In genomic region chr8:115705591-115706110, GRCm38 (mm10) we compare ENCODE assay signal across 8 mouse cellular contexts. TPM values are rescaled to one million over a fixed set of nuclear protein-coding genes. Genes with fewer than 3 reads are reported as not detected.
DNase-seq lines count a peak whose midpoint lies in the region; ATAC-seq lines count a peak whose summit lies in the region.

No protein-coding gene starts in this region.

- H3K4me3 ChIP-seq in kidney, embryonic 14.5 days (ENCODE audit: low read length) = peak overlapping the region; percentile 74
- H3K4me3 ChIP-seq in liver, embryonic 16.5 days (ENCODE audit: low read depth, low read length) = peak overlapping the region; percentile 59
- H3K4me3 ChIP-seq in neural tube, embryonic 12.5 days = peak overlapping the region; percentile 66

- H3K36me3 ChIP-seq in kidney, embryonic 14.5 days (ENCODE audit: control insufficient read depth, insufficient read depth, low read length) = no peaks in the 10 kb centered on the region
- no peaks in the 10 kb centered on the region for H3K36me3 ChIP-seq in liver, embryonic 16.5 days (ENCODE audit: control insufficient read depth, insufficient read depth)
- H3K36me3 ChIP-seq in neural tube, embryonic 12.5 days = no peaks in the 10 kb centered on the region

- DNase-seq in heart, adult 18-20 months = peak; percentile 52 to 60
- no peak for DNase-seq in heart, adult 8-10 months (ENCODE audit: low spot score)
- peak; percentile 59 for DNase-seq in gastrocnemius, postnatal 25 days
- peak; percentile 67 for DNase-seq in testis, postnatal 10 days (ENCODE audit: low spot score)

- H3K27ac ChIP-seq in kidney, embryonic 14.5 days (ENCODE audit: low read depth, low read length) = no peak overlapping the region
- no peak overlapping the region for H3K27ac ChIP-seq in liver, embryonic 16.5 days (ENCODE audit: low read length)
- no peak overlapping the region for H3K27ac ChIP-seq in neural tube, embryonic 12.5 days

- no peaks in the 10 kb centered on the region for H3K9me3 ChIP-seq in kidney, embryonic 14.5 days (ENCODE audit: control insufficient read depth, low read length)
- H3K9me3 ChIP-seq in liver, embryonic 16.5 days (replicated peaks; ENCODE audit: control insufficient read depth, low read length) = no peaks in the 10 kb centered on the region
- no peaks in the 10 kb centered on the region for H3K9me3 ChIP-seq in neural tube, embryonic 12.5 days

- peaks cover 14% of the 10 kb centered on the region for H3K4me1 ChIP-seq in kidney, embryonic 14.5 days (ENCODE audit: control insufficient read depth, insufficient read depth, low read length)
- no peaks in the 10 kb centered on the region; the same call in 1 of the 2 replicates for H3K4me1 ChIP-seq in liver, embryonic 16.5 days (ENCODE audit: control insufficient read depth, low read depth, low read length)
- peaks cover 11% of the 10 kb centered on the region for H3K4me1 ChIP-seq in neural tube, embryonic 12.5 days

- H3K9ac ChIP-seq in kidney, embryonic 14.5 days (ENCODE audit: low read depth, low read length) = peak overlapping the region; percentile 84
- peak overlapping the region; percentile 39; the same call in 1 of the 2 replicates for H3K9ac ChIP-seq in liver, embryonic 16.5 days (ENCODE audit: low read depth, low read length)
- H3K9ac ChIP-seq in neural tube, embryonic 12.5 days = peak overlapping the region; percentile 79

- no peaks in the 10 kb centered on the region for H3K27me3 ChIP-seq in kidney, embryonic 14.5 days (ENCODE audit: control insufficient read depth, insufficient read depth, low read length)
- H3K27me3 ChIP-seq in liver, embryonic 16.5 days (ENCODE audit: control insufficient read depth, insufficient read depth, low read depth, low read length) = peaks cover 40% of the 10 kb centered on the region
- no peaks in the 10 kb centered on the region for H3K27me3 ChIP-seq in neural tube, embryonic 12.5 days (replicated peaks)

- ATAC-seq in common myeloid progenitor, adult 5-6 weeks (replicated peaks; ENCODE audit: low read depth, poor library complexity, severe bottlenecking) = peak; percentile 39
- ATAC-seq in kidney, embryonic 14.5 days (ENCODE audit: low FRiP score, low TSS enrichment) = peak; percentile 33; the same call in 1 of the 2 replicates
- no peak for ATAC-seq in liver, embryonic 16.5 days (ENCODE audit: low read depth)
- no peak for ATAC-seq in neural tube, embryonic 12.5 days (ENCODE audit: low FRiP score, low read depth)

- H3K4me2 ChIP-seq in kidney, embryonic 14.5 days (replicated peaks; ENCODE audit: low read depth, low read length) = peak overlapping the region; percentile 87
- peak overlapping the region; percentile 67 for H3K4me2 ChIP-seq in liver, embryonic 16.5 days (ENCODE audit: low read depth, low read length)
- H3K4me2 ChIP-seq in neural tube, embryonic 12.5 days (replicated peaks) = peak overlapping the region; percentile 83

- 0% methylated on average over 33 of the region's 36 CpGs for WGBS in kidney, embryonic 14.5 days
- 2% methylated on average over 36 of the region's 36 CpGs for WGBS in liver, embryonic 16.5 days (ENCODE audit: insufficient replicate concordance)
- under 1% methylated on average over 36 of the region's 36 CpGs for WGBS in neural tube, embryonic 12.5 days

RNA-seq across cellular contexts. Expression of gene Maf, which starts 1.9 kb away (rescaled TPM):
- 1 to 10 TPM; 8.5 to 9.1 TPM for total RNA-seq in heart, adult 18-20 months (2021)
- total RNA-seq in heart, adult 8-10 months (2022) = 1 to 10 TPM; 5.6 to 8.5 (median 7.3) TPM
- total RNA-seq in common myeloid progenitor, adult 5-6 weeks (2017) = 0.18 and 0.34 TPM in 2 replicates
- total RNA-seq in gastrocnemius, postnatal 25 days (2021) = 100 to 1,000 TPM in 1 of 2 experiments, 10 to 100 TPM in 1; 85.0 to 103 TPM
- 11.0 and 12.7 TPM in 2 replicates for polyA plus RNA-seq in kidney, embryonic 14.5 days (2014; fragmentation: Nextera tagmentation; extraction: Ambion mirVana)
- polyA plus RNA-seq in liver, embryonic 16.5 days (2015; fragmentation: Nextera tagmentation; extraction: Ambion mirVana) = 2.4 and 3.0 TPM in 2 replicates
- polyA plus RNA-seq in neural tube, embryonic 12.5 days (2016; fragmentation: Nextera tagmentation; extraction: Ambion mirVana) = 7.2 and 7.4 TPM in 2 replicates

Comparison
In these comparisons a context has a peak if more than half of its experiments do, and no peak if none do; other contexts are left out.
1. ATAC-seq: peak in common myeloid progenitor, adult 5-6 weeks (single experiment) and kidney, embryonic 14.5 days (single experiment); none in liver, embryonic 16.5 days (single experiment) and neural tube, embryonic 12.5 days (single experiment).
2. RNA of gene Maf, which starts 1.9 kb away (total RNA-seq): 85.0 to 103 TPM in gastrocnemius, postnatal 25 days; 8.5 to 9.1 TPM in heart, adult 18-20 months, 5.6 to 8.5 TPM in heart, adult 8-10 months and 0.18 to 0.34 TPM in common myeloid progenitor, adult 5-6 weeks; every median in the first group is over 4 times any median in the second.
3. Peak in every context shown above with its lines, with median percentiles within 50 percentile points of each other: H3K4me2 ChIP-seq, H3K4me3 ChIP-seq and H3K9ac ChIP-seq.